Mouse (Mus musculus) lung, embryonic 14.5 days (tissue): ENCODE results near the gene C2. TPM values are rescaled to one million over a fixed set of nuclear protein-coding genes. Genes with fewer than 3 reads are reported as not detected.

Experiments used
- ATAC-seq: fragments of 200-750 bp; cut with Nextera tagmentation; 2 replicates; pipeline ENCODE4 v1.8.0; 2017; ENCODE audit warnings: mild to moderate bottlenecking, moderate TSS enrichment, moderate library complexity; ENCODE audit not compliant: insufficient read depth
- DNase-seq: peaks from one replicate; pipeline ENCODE4 v3.0.0-alpha.2; 2015
- H3K27ac ChIP-seq: fragments of 300-500 bp; sonication (generic); 2 replicates; pipeline ENCODE4 v1.5.1; 2014; ENCODE audit warnings: low read depth, mild to moderate bottlenecking, moderate library complexity
- H3K27me3 ChIP-seq: fragments of 300-500 bp; sonication (generic); 2 replicates; pipeline ENCODE4 v1.6.1; 2014; ENCODE audit warnings: low read length, control low read depth; ENCODE audit not compliant: insufficient read depth
- H3K36me3 ChIP-seq: fragments of 300-500 bp; sonication (generic); 2 replicates; pipeline ENCODE4 v1.6.1; 2014; ENCODE audit warnings: control low read depth; ENCODE audit not compliant: insufficient read depth
- H3K4me1 ChIP-seq: fragments of 300-500 bp; sonication (generic); 2 replicates; pipeline ENCODE4 v1.6.1; 2014; ENCODE audit warnings: antibody characterized with exemption, control low read depth; ENCODE audit not compliant: insufficient read depth
- H3K4me2 ChIP-seq: fragments of 300-500 bp; sonication (generic); 2 replicates; pipeline ENCODE4 v1.6.1; 2014; ENCODE audit warnings: mild to moderate bottlenecking
- H3K4me3 ChIP-seq: fragments of 300-500 bp; sonication (generic); 2 replicates; pipeline ENCODE4 v1.5.1; 2014; ENCODE audit warnings: low read depth, low read length
- H3K9ac ChIP-seq: fragments of 300-500 bp; sonication (generic); 2 replicates; pipeline ENCODE4 v1.6.1; 2014
- H3K9me3 ChIP-seq: fragments of 300-500 bp; sonication (generic); 2 replicates; pipeline ENCODE4 v1.6.1; 2016; ENCODE audit warnings: low read depth, low read length, control low read depth
- CTCF ChIP-seq: IDR thresholded peaks from 2 replicates; pipeline ENCODE4 v1.5.1; 2016; ENCODE audit warnings: antibody characterized with exemption, low read depth
- WGBS: fragments of 180-500 bp; shearing (Covaris S2); extraction: QIAGEN DNeasy Blood & Tissue Kit; methylation state at CpG from one replicate; pipeline ENCODE4 v1.1.7; 2014; 5-methylcytosine and 5-hydroxymethylcytosine counted together
- polyA plus RNA-seq: library from polyadenylated mRNA; unstranded; fragments of >200 nt; fragmentation: Nextera tagmentation; extraction: Ambion mirVana; gene quantifications from 2 replicates; pipeline ENCODE4 v1.2.1, GENCODE M21; 2014

C2 gene
- polyA plus RNA-seq, 1 experiment from 2014 or later: 1.4 TPM

- no peaks in the 10 kb centered on the region for H3K27me3 ChIP-seq
These were observed 40.0 kb upstream of the C2 start for GRCm38 (mm10) chr17:34937960-34938505.

GRCm38 (mm10) chr17:34934830-34935229 is 36.8 kb upstream of the C2 start:
- Histone ChIP-seq H3K9ac (no peak overlapping the region), H3K36me3 (peaks cover 4% of the 10 kb centered on the region; the same call in 1 of the 2 replicates), H3K27ac (no peak overlapping the region), H3K4me3 (no peak overlapping the region), H3K4me1 (0 out of 2 replicates have a peak, but pooled peaks cover 3% of the 10 kb centered on the region), H3K27me3 (no peaks in the 10 kb centered on the region), H3K4me2 (no peak overlapping the region), H3K9me3 (no peaks in the 10 kb centered on the region)
- DNase-seq (peak; percentile 23), ATAC-seq (no peak)
- WGBS: 45% methylated on average over 8 of the region's 8 CpGs
- TF ChIP-seq CTCF: no peak

More at GRCm38 (mm10) chr17:34937960-34938505, 40.0 kb upstream of the C2 start:
- Histone ChIP-seq H3K4me3 (no peak overlapping the region), H3K9me3 (no peaks in the 10 kb centered on the region), H3K27ac (no peak overlapping the region), H3K4me2 (no peak overlapping the region), H3K9ac (no peak overlapping the region), H3K4me1 (0 out of 2 replicates have a peak, but pooled peaks cover 4% of the 10 kb centered on the region), H3K36me3 (peaks cover 4% of the 10 kb centered on the region; the same call in 1 of the 2 replicates)
- no peak for TF ChIP-seq CTCF
- DNase-seq: no peak
- ATAC-seq: no peak
- 79% methylated on average over 6 of the region's 6 CpGs for WGBS

GRCm38 (mm10) chr17:34934031-34934430 is 36.0 kb upstream of the C2 start:
- Histone ChIP-seq H3K36me3 (peaks cover 4% of the 10 kb centered on the region; the same call in 1 of the 2 replicates), H3K4me3 (no peak overlapping the region), H3K9me3 (no peaks in the 10 kb centered on the region), H3K4me2 (no peak overlapping the region), H3K4me1 (0 out of 2 replicates have a peak, but pooled peaks cover 3% of the 10 kb centered on the region), H3K9ac (no peak overlapping the region), H3K27ac (no peak overlapping the region), H3K27me3 (no peaks in the 10 kb centered on the region)
- ATAC-seq (no peak), DNase-seq (no peak)
- no peak for TF ChIP-seq CTCF
- WGBS: 71% methylated on average over 24 of the region's 24 CpGs

GRCm38 (mm10) chr17:34932287-34932686 is 34.2 kb upstream of the C2 start:
- no peak for DNase-seq
- peak overlapping the region; percentile 98 for H3K4me2 ChIP-seq
- no peak overlapping the region for H3K27ac ChIP-seq
- peak overlapping the region; percentile 62 for H3K4me3 ChIP-seq
- H3K9me3 ChIP-seq: no peaks in the 10 kb centered on the region
- no peak for ATAC-seq
- TF ChIP-seq CTCF: no peak
- H3K9ac ChIP-seq: peak overlapping the region; percentile 69
- no peaks in the 10 kb centered on the region for H3K27me3 ChIP-seq
- H3K36me3 ChIP-seq: peaks cover 4% of the 10 kb centered on the region; the same call in 1 of the 2 replicates
- 0 out of 2 replicates have a peak, but pooled peaks cover 3% of the 10 kb centered on the region for H3K4me1 ChIP-seq
- WGBS: 70% methylated on average over 8 of the region's 8 CpGs

GRCm38 (mm10) chr17:34931735-34932098 is 33.7 kb upstream of the C2 start:
- no peaks in the 10 kb centered on the region for H3K9me3 ChIP-seq
- peak overlapping the region; percentile 9; the same call in 1 of the 2 replicates for H3K27ac ChIP-seq
- ATAC-seq (peak; percentile 26; the same call in 1 of the 2 replicates), DNase-seq (peak; percentile 24)
- H3K36me3 ChIP-seq: peaks cover 4% of the 10 kb centered on the region; the same call in 1 of the 2 replicates
- 0 out of 2 replicates have a peak, but pooled peaks cover 3% of the 10 kb centered on the region for H3K4me1 ChIP-seq
- WGBS: 7% methylated on average over 14 of the region's 14 CpGs
- no peak for TF ChIP-seq CTCF
- H3K27me3 ChIP-seq: no peaks in the 10 kb centered on the region
- peak overlapping the region; percentile 62 for H3K4me3 ChIP-seq
- peak overlapping the region; percentile 69 for H3K9ac ChIP-seq
- H3K4me2 ChIP-seq: peak overlapping the region; percentile 98

- TF ChIP-seq CTCF: peak; percentile 79
- Histone ChIP-seq H3K36me3 (peaks cover 4% of the 10 kb centered on the region; the same call in 1 of the 2 replicates), H3K4me3 (peak within 1 kb of the TSS; percentile 62), H3K9me3 (no peaks in the 10 kb centered on the region), H3K4me2 (peak within 1 kb of the TSS; percentile 98), H3K4me1 (0 out of 2 replicates have a peak, but pooled peaks cover 3% of the 10 kb centered on the region), H3K9ac (peak within 1 kb of the TSS; percentile 69), H3K27ac (peak within 1 kb of the TSS; percentile 9; the same call in 1 of the 2 replicates), H3K27me3 (no peaks in the 10 kb centered on the region)
- DNase-seq (peak; percentile 99), ATAC-seq (peak; percentile 97)
- under 1% methylated on average over 38 of the region's 38 CpGs for WGBS
These were observed 33.1 kb upstream of the C2 start, which contains the start of gene Neu1 for GRCm38 (mm10) chr17:34931061-34931734. Neu1 (plus strand) TSS chr17:34931253.

GRCm38 (mm10) chr17:34928841-34929240 is 30.8 kb upstream of the C2 start:
- Histone ChIP-seq H3K9me3 (no peaks in the 10 kb centered on the region), H3K27ac (no peak overlapping the region), H3K4me1 (0 out of 2 replicates have a peak, but pooled peaks cover 3% of the 10 kb centered on the region), H3K9ac (no peak overlapping the region; the same call in 1 of the 2 replicates), H3K4me2 (no peak overlapping the region), H3K4me3 (no peak overlapping the region), H3K36me3 (no peaks in the 10 kb centered on the region), H3K27me3 (no peaks in the 10 kb centered on the region)
- 28% methylated on average over 4 of the region's 4 CpGs for WGBS
- TF ChIP-seq CTCF: no peak
- DNase-seq: no peak
- ATAC-seq: no peak
